Mouse (Mus musculus) gonadal fat pad, adult 2 months (tissue): ENCODE measurements around the gene Jazf1. TPM values are rescaled to one million over a fixed set of nuclear protein-coding genes. Genes with fewer than 3 reads are reported as not detected.

ENCODE experiments used
- polyA plus RNA-seq: library from polyadenylated mRNA; depleted of rRNA; stranded (reverse); fragments of >200 nt; gene quantifications from 2 replicates; pipeline ENCODE4 v1.2.3, GENCODE M21; 2012; rRNA removed

Jazf1 gene
- polyA plus RNA-seq, 1 experiment, result 5.8 TPM

Other genes with a start within 250 kb of the Jazf1 start
- 1.9 and 2.1 TPM in 2 replicates for gene Creb5, start 218.6 kb upstream of the Jazf1 start, polyA plus RNA-seq